In genomic region chr11:70731178-70731577, GRCm38 (mm10) we compare ENCODE assay signal across 10 mouse cellular contexts. TPM values are rescaled to one million over a fixed set of nuclear protein-coding genes. Genes with fewer than 3 reads are reported as not detected.
DNase-seq lines count a peak whose midpoint lies in the region; ATAC-seq and TF ChIP-seq lines count a peak whose summit lies in the region.
"Had no signal": no experiment of that assay in that cellular context is flagged by ENCODE, and none has a peak within 500 bp of the region (broad histone marks: within the 10 kb centered on the region; RNA-seq: fewer than 3 reads in every experiment).

No protein-coding gene starts in this region.

- no peak overlapping the region for H3K9ac ChIP-seq in forebrain, postnatal 0 days
- no peak overlapping the region for H3K9ac ChIP-seq in forebrain, embryonic 11.5 days (ENCODE audit: low read length)
- H3K9ac ChIP-seq in midbrain, embryonic 15.5 days: no peak overlapping the region
- no peak overlapping the region for H3K9ac ChIP-seq in midbrain, embryonic 13.5 days (replicated peaks)
- H3K9ac ChIP-seq: liver, embryonic 14.5 days had no signal

- H3K27me3 ChIP-seq in forebrain, postnatal 0 days (ENCODE audit: insufficient read depth, low read length): no peaks in the 10 kb centered on the region
- no peaks in the 10 kb centered on the region for H3K27me3 ChIP-seq in forebrain, embryonic 11.5 days (ENCODE audit: control insufficient read depth, insufficient read depth, low read length)
- H3K27me3 ChIP-seq in midbrain, embryonic 15.5 days (replicated peaks): no peaks in the 10 kb centered on the region
- no peaks in the 10 kb centered on the region for H3K27me3 ChIP-seq in midbrain, embryonic 13.5 days
- H3K27me3 ChIP-seq in heart, embryonic 10.5 days (ENCODE audit: insufficient read depth, poor library complexity, severe bottlenecking): no peaks in the 10 kb centered on the region

- H3K27ac ChIP-seq in forebrain, postnatal 0 days (ENCODE audit: low read depth, low read length): 0 out of 2 replicates have a peak overlapping the region, but pooled peaks have one; percentile 16
- H3K27ac ChIP-seq in forebrain, embryonic 11.5 days (ENCODE audit: low read depth, low read length): no peak overlapping the region
- peak overlapping the region; percentile 20; the same call in 1 of the 2 replicates for H3K27ac ChIP-seq in midbrain, embryonic 15.5 days
- H3K27ac ChIP-seq in midbrain, embryonic 13.5 days: no peak overlapping the region
- no peak overlapping the region for H3K27ac ChIP-seq in heart, embryonic 10.5 days
- H3K27ac ChIP-seq: liver, embryonic 14.5 days had no signal

- no peaks in the 10 kb centered on the region for H3K9me3 ChIP-seq in forebrain, postnatal 0 days (ENCODE audit: low read length)
- no peaks in the 10 kb centered on the region for H3K9me3 ChIP-seq in forebrain, embryonic 11.5 days (ENCODE audit: control insufficient read depth, low read length)
- no peaks in the 10 kb centered on the region for H3K9me3 ChIP-seq in midbrain, embryonic 15.5 days
- no peaks in the 10 kb centered on the region for H3K9me3 ChIP-seq in midbrain, embryonic 13.5 days
- no peaks in the 10 kb centered on the region for H3K9me3 ChIP-seq in heart, embryonic 10.5 days

- peak; percentile 56 for ATAC-seq in forebrain, postnatal 0 days
- no peak for ATAC-seq in forebrain, embryonic 11.5 days (replicated peaks; ENCODE audit: low FRiP score)
- ATAC-seq in midbrain, embryonic 15.5 days (replicated peaks): no peak
- no peak for ATAC-seq in midbrain, embryonic 13.5 days
- ATAC-seq in megakaryocyte-erythroid progenitor cell, adult 5-6 weeks (replicated peaks; ENCODE audit: low FRiP score, low TSS enrichment, poor library complexity, severe bottlenecking): no peak

- peaks cover 28% of the 10 kb centered on the region for H3K36me3 ChIP-seq in forebrain, postnatal 0 days (ENCODE audit: insufficient read depth)
- peaks cover 9% of the 10 kb centered on the region; the same call in 1 of the 2 replicates for H3K36me3 ChIP-seq in forebrain, embryonic 11.5 days (ENCODE audit: control insufficient read depth, insufficient read depth, low read length)
- peaks cover 25% of the 10 kb centered on the region for H3K36me3 ChIP-seq in midbrain, embryonic 15.5 days (replicated peaks)
- peaks cover 33% of the 10 kb centered on the region for H3K36me3 ChIP-seq in midbrain, embryonic 13.5 days
- H3K36me3 ChIP-seq in heart, embryonic 10.5 days: peaks cover 34% of the 10 kb centered on the region

- no peak for TF ChIP-seq CTCF in forebrain, postnatal 0 days (IDR thresholded peaks at IDR 0.05; ENCODE audit: low read depth)

- DNase-seq in forebrain, postnatal 0 days: peak; percentile 62
- no peak for DNase-seq in forebrain, embryonic 11.5 days (ENCODE audit: low spot score)
- peak; percentile 48 for DNase-seq in layer of hippocampus, adult 9-11 months
- peak; percentile 43 for DNase-seq in right cerebral cortex, postnatal 25 days
- no peak for DNase-seq in heart, embryonic 10.5 days (ENCODE audit: low spot score)
- DNase-seq: thymus, postnatal 4 days had no signal

- no peak overlapping the region for H3K4me2 ChIP-seq in forebrain, postnatal 0 days (ENCODE audit: low read depth)
- no peak overlapping the region for H3K4me2 ChIP-seq in forebrain, embryonic 11.5 days (ENCODE audit: low read depth, low read length, severe bottlenecking)
- H3K4me2 ChIP-seq in midbrain, embryonic 15.5 days: no peak overlapping the region
- H3K4me2 ChIP-seq in midbrain, embryonic 13.5 days (replicated peaks): no peak overlapping the region

- no peaks in the 10 kb centered on the region for H3K4me1 ChIP-seq in forebrain, postnatal 0 days (ENCODE audit: insufficient read depth)
- H3K4me1 ChIP-seq in forebrain, embryonic 11.5 days (replicated peaks; ENCODE audit: control insufficient read depth, insufficient read depth, low read length): no peaks in the 10 kb centered on the region
- no peaks in the 10 kb centered on the region for H3K4me1 ChIP-seq in midbrain, embryonic 15.5 days
- no peaks in the 10 kb centered on the region for H3K4me1 ChIP-seq in midbrain, embryonic 13.5 days (replicated peaks)
- H3K4me1 ChIP-seq in heart, embryonic 10.5 days: peaks cover 15% of the 10 kb centered on the region

- H3K4me3 ChIP-seq in forebrain, postnatal 0 days (ENCODE audit: low read depth, low read length): no peak overlapping the region
- no peak overlapping the region for H3K4me3 ChIP-seq in forebrain, embryonic 11.5 days (ENCODE audit: low read depth, low read length)
- no peak overlapping the region for H3K4me3 ChIP-seq in midbrain, embryonic 15.5 days
- no peak overlapping the region for H3K4me3 ChIP-seq in midbrain, embryonic 13.5 days (replicated peaks)
- H3K4me3 ChIP-seq in heart, embryonic 10.5 days: no peak overlapping the region

- 36% methylated on average over 5 of the region's 5 CpGs for WGBS in forebrain, postnatal 0 days
- WGBS in forebrain, embryonic 11.5 days: 74% methylated on average over 5 of the region's 5 CpGs
- 54% methylated on average over 5 of the region's 5 CpGs for WGBS in midbrain, embryonic 15.5 days
- 61% methylated on average over 5 of the region's 5 CpGs for WGBS in midbrain, embryonic 13.5 days
- WGBS in heart, embryonic 10.5 days: 67% methylated on average over 5 of the region's 5 CpGs

RNA-seq across cellular contexts. Expression of gene Kif1c, which starts 30.8 kb away (rescaled TPM):
- total RNA-seq in forebrain, postnatal 0 days (2014; rRNA removed): 16.8 and 25.9 TPM in 2 replicates
- 1.1 and 1.2 TPM in 2 replicates for polyA plus RNA-seq in forebrain, postnatal 0 days (2015; fragmentation: Nextera tagmentation; extraction: Ambion mirVana)
- polyA plus RNA-seq in forebrain, embryonic 11.5 days (2014; fragmentation: Nextera tagmentation; extraction: Ambion mirVana): 6.4 and 6.9 TPM in 2 replicates
- polyA plus RNA-seq in midbrain, embryonic 15.5 days (2015; fragmentation: Nextera tagmentation; extraction: Ambion mirVana): 1.9 TPM in 2 replicates
- 1.4 and 2.1 TPM in 2 replicates for polyA plus RNA-seq in midbrain, embryonic 13.5 days (2015; fragmentation: Nextera tagmentation; extraction: Ambion mirVana)
- 2.1 and 2.6 TPM in 2 replicates for polyA plus RNA-seq in heart, embryonic 10.5 days (2016; fragmentation: Nextera tagmentation; extraction: Ambion mirVana)
- total RNA-seq in megakaryocyte-erythroid progenitor cell, adult 5-6 weeks (2014; fragmentation: Nextera tagmentation): 3.9 and 8.3 TPM in 2 replicates
- total RNA-seq in megakaryocyte-erythroid progenitor cell, adult 5-6 weeks (2017): 5.4 and 13.2 TPM in 2 replicates

RNA-seq across cellular contexts. Expression of gene Inca1, which starts 31.2 kb away (rescaled TPM):
- total RNA-seq in forebrain, postnatal 0 days (2014; rRNA removed): 0.62 and 0.69 TPM in 2 replicates
- 1.5 and 2.1 TPM in 2 replicates for polyA plus RNA-seq in forebrain, postnatal 0 days (2015; fragmentation: Nextera tagmentation; extraction: Ambion mirVana)
- polyA plus RNA-seq in forebrain, embryonic 11.5 days (2014; fragmentation: Nextera tagmentation; extraction: Ambion mirVana): 0.65 and 1.3 TPM in 2 replicates
- 1.0 and 1.7 TPM in 2 replicates for polyA plus RNA-seq in midbrain, embryonic 15.5 days (2015; fragmentation: Nextera tagmentation; extraction: Ambion mirVana)
- 0.94 and 1.8 TPM in 2 replicates for polyA plus RNA-seq in midbrain, embryonic 13.5 days (2015; fragmentation: Nextera tagmentation; extraction: Ambion mirVana)
- polyA plus RNA-seq in heart, embryonic 10.5 days (2016; fragmentation: Nextera tagmentation; extraction: Ambion mirVana): 1.6 and 2.4 TPM in 2 replicates
- total RNA-seq in megakaryocyte-erythroid progenitor cell, adult 5-6 weeks (2014; fragmentation: Nextera tagmentation): 0.69 TPM in 1 of 2 replicates, not detected in the other
- 0.42 TPM in 1 of 2 replicates, not detected in the other for total RNA-seq in megakaryocyte-erythroid progenitor cell, adult 5-6 weeks (2017)

RNA-seq across cellular contexts. Expression of gene Zfp3, which starts 32.8 kb away (rescaled TPM):
- 13.4 and 14.8 TPM in 2 replicates for total RNA-seq in forebrain, postnatal 0 days (2014; rRNA removed)
- polyA plus RNA-seq in forebrain, postnatal 0 days (2015; fragmentation: Nextera tagmentation; extraction: Ambion mirVana): 13.5 and 15.1 TPM in 2 replicates
- polyA plus RNA-seq in forebrain, embryonic 11.5 days (2014; fragmentation: Nextera tagmentation; extraction: Ambion mirVana): 9.2 and 10.4 TPM in 2 replicates
- 16.7 and 16.8 TPM in 2 replicates for polyA plus RNA-seq in midbrain, embryonic 15.5 days (2015; fragmentation: Nextera tagmentation; extraction: Ambion mirVana)
- polyA plus RNA-seq in midbrain, embryonic 13.5 days (2015; fragmentation: Nextera tagmentation; extraction: Ambion mirVana): 13.2 and 15.1 TPM in 2 replicates
- polyA plus RNA-seq in heart, embryonic 10.5 days (2016; fragmentation: Nextera tagmentation; extraction: Ambion mirVana): 7.6 and 8.9 TPM in 2 replicates
- 3.1 and 5.6 TPM in 2 replicates for total RNA-seq in megakaryocyte-erythroid progenitor cell, adult 5-6 weeks (2014; fragmentation: Nextera tagmentation)
- 1.6 and 3.9 TPM in 2 replicates for total RNA-seq in megakaryocyte-erythroid progenitor cell, adult 5-6 weeks (2017)

RNA-seq across cellular contexts. Expression of gene Camta2, which starts 43.3 kb away (rescaled TPM):
- total RNA-seq in forebrain, postnatal 0 days (2014; rRNA removed): 12.8 and 17.3 TPM in 2 replicates
- polyA plus RNA-seq in forebrain, postnatal 0 days (2015; fragmentation: Nextera tagmentation; extraction: Ambion mirVana): 11.1 and 17.7 TPM in 2 replicates
- polyA plus RNA-seq in forebrain, embryonic 11.5 days (2014; fragmentation: Nextera tagmentation; extraction: Ambion mirVana): 10.8 and 11.4 TPM in 2 replicates
- 23.5 and 25.0 TPM in 2 replicates for polyA plus RNA-seq in midbrain, embryonic 15.5 days (2015; fragmentation: Nextera tagmentation; extraction: Ambion mirVana)
- polyA plus RNA-seq in midbrain, embryonic 13.5 days (2015; fragmentation: Nextera tagmentation; extraction: Ambion mirVana): 15.3 and 16.4 TPM in 2 replicates
- 12.0 and 12.5 TPM in 2 replicates for polyA plus RNA-seq in heart, embryonic 10.5 days (2016; fragmentation: Nextera tagmentation; extraction: Ambion mirVana)
- 14.6 and 17.4 TPM in 2 replicates for total RNA-seq in megakaryocyte-erythroid progenitor cell, adult 5-6 weeks (2014; fragmentation: Nextera tagmentation)
- 0.91 and 7.1 TPM in 2 replicates for total RNA-seq in megakaryocyte-erythroid progenitor cell, adult 5-6 weeks (2017)

Comparison
In these comparisons a context has a peak if more than half of its experiments do, and no peak if none do; other contexts are left out.
1. DNase-seq: peak in forebrain, postnatal 0 days (single experiment), layer of hippocampus, adult 9-11 months (single experiment) and right cerebral cortex, postnatal 25 days (single experiment); none in forebrain, embryonic 11.5 days (single experiment) and heart, embryonic 10.5 days (single experiment).
2. H3K27ac ChIP-seq: peak in forebrain, postnatal 0 days (single experiment) and midbrain, embryonic 15.5 days (single experiment); none in forebrain, embryonic 11.5 days (single experiment), midbrain, embryonic 13.5 days (single experiment) and heart, embryonic 10.5 days (single experiment).